Mouse (Mus musculus): ENCODE measurements around the gene Klf2. TPM values are rescaled to one million over a fixed set of nuclear protein-coding genes. Genes with fewer than 3 reads are reported as not detected.

Gene Klf2
- total and polyA plus RNA-seq, 3 experiments: 0.12 to 1.4 TPM; not detected in 1

DNA sequence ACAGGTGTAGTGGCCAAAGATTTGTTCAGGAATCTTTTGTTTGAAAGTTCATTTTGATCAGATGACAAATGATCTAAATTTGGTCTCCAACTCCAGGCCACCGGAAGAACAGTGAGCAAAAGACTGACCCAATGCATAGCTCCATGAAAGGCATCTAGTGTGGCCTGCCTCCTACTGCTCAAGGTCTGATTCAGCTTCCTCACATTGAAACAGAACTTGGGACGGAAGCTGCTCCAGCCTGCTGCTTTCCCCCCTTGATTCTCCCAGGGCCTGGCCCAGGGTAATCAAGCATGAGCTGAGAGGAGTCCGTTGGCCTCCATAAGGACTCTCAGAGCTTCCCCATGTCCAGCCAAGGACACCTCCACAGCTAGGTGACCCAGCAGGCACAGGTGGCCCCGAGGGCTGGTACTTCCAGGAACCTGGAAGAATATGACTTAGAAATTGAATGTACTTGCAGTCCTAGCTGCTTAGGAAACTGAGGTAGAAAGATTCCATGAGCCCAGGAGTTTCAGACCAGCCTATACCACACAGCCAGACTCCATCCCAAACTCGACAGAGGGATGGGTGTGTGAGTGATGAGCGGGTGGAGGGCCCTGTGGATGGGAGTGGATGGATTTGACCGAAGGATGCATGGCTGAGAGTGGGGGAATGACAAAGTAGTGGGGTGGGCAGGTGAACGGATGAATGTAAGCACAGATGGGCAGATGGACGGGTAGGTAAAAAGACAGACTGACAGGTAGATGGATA is 18.0 kb upstream of the Klf2 start:
- H3K27me3 ChIP-seq (replicated peaks): no peaks in the 10 kb centered on the region
- dilution Hi-C loops (cut with MboI; ENCODE audit: extremely low pct_ligation_motif_present, extremely low pct_unique_long_range_greater_than_20kb, low sequenced_read_pairs): no loop called here
- H3K27ac ChIP-seq (ENCODE audit: insufficient read depth, low read depth): no peak overlapping the region
- no peaks in the 10 kb centered on the region for H3K79me2 ChIP-seq (replicated peaks; ENCODE audit: control insufficient read depth, extremely low read depth, insufficient read depth, poor library complexity, severe bottlenecking)
- peaks cover 7 to 19% of the 10 kb centered on the region in 2 experiments for H3K4me1 ChIP-seq (ENCODE audit: control insufficient read depth in 1 of 2, insufficient read depth in 2 of 2)
- H3K9ac ChIP-seq (ENCODE audit: insufficient read depth, low read depth): no peak overlapping the region
- H3K9me3 ChIP-seq (replicated peaks; ENCODE audit: low read length): no peaks in the 10 kb centered on the region
- in situ Hi-C loops (cut with MboI; ENCODE audit: low pct_ligation_motif_present, low pct_unique_long_range_greater_than_20kb, low sequenced_read_pairs): no loop called here
- H3K4me2 ChIP-seq (ENCODE audit: insufficient read depth, low read depth, poor library complexity, severe bottlenecking): no peak overlapping the region
- H3K36me3 ChIP-seq (replicated peaks in 1 of 2; ENCODE audit: control insufficient read depth in 1 of 2, insufficient read depth in 1 of 2, low read length in 1 of 2): no peaks in the 10 kb centered on the region
- TF ChIP-seq TCF12 (IDR thresholded peaks at IDR 0.05; ENCODE audit: low read depth, low read length) (no peak), MAZ (IDR thresholded peaks at IDR 0.05; ENCODE audit: low read depth, low read length) (no peak), BHLHE40 (IDR thresholded peaks at IDR 0.05; ENCODE audit: low read depth, low read length) (no peak), USF1 (IDR thresholded peaks at IDR 0.05; ENCODE audit: low read depth, low read length) (no peak), ETS1 (conservative IDR thresholded peaks at IDR 0.05; ENCODE audit: low read depth, low read length) (no peak), UBTF (IDR thresholded peaks at IDR 0.05; ENCODE audit: low read depth, low read length) (no peak), ZNF384 (IDR thresholded peaks at IDR 0.05; ENCODE audit: low read depth, low read length) (no peak), ELF1 (IDR thresholded peaks at IDR 0.05; ENCODE audit: low read depth, low read length) (no peak), ZKSCAN1 (IDR thresholded peaks at IDR 0.05; ENCODE audit: borderline replicate concordance, low read depth, low read length) (no peak), NELFE (IDR thresholded peaks at IDR 0.05; ENCODE audit: low read depth, low read length) (no peak), SIN3A (IDR thresholded peaks at IDR 0.05; ENCODE audit: low read length) (no peak), MAFK (IDR thresholded peaks at IDR 0.05; ENCODE audit: insufficient replicate concordance, low read length) (no peak)
- no peak overlapping the region for H3K4me3 ChIP-seq (replicated peaks in 1 of 3; ENCODE audit: low read depth in 2 of 3, low read length in 2 of 3, poor library complexity in 1 of 3)
- no peak for DNase-seq (ENCODE audit: extremely low read depth)

DNA sequence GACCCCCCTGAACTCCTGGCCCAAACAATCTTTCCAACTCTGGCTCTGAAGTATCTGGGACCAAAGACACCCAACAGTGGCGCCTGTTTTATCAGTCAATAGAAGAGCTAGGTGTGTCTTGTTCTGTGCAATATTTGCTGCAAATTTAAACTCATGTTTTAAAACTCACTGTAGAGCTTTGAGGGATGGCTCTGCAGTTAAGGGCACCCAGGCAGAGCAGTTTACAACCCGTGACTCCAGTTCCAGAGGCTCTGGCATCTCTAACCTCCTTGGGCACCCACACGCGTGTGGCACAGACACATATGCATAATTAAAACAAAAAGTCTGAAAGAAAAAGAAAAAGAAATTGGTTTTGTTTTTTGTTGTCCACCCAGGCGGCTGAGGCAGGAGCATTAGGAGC is 17.3 kb upstream of the Klf2 start:
- H3K27me3 ChIP-seq (replicated peaks): no peaks in the 10 kb centered on the region
- no peak overlapping the region for H3K4me2 ChIP-seq (ENCODE audit: insufficient read depth, low read depth, poor library complexity, severe bottlenecking)
- dilution Hi-C loops (cut with MboI; ENCODE audit: extremely low pct_ligation_motif_present, extremely low pct_unique_long_range_greater_than_20kb, low sequenced_read_pairs) (no loop called here), in situ Hi-C loops (cut with MboI; ENCODE audit: low pct_ligation_motif_present, low pct_unique_long_range_greater_than_20kb, low sequenced_read_pairs) (no loop called here)
- H3K27ac ChIP-seq (ENCODE audit: insufficient read depth, low read depth): no peak overlapping the region
- H3K4me3 ChIP-seq (replicated peaks in 1 of 3; ENCODE audit: low read depth in 2 of 3, low read length in 2 of 3, poor library complexity in 1 of 3): no peak overlapping the region
- peaks cover 7 to 18% of the 10 kb centered on the region in 2 experiments for H3K4me1 ChIP-seq (ENCODE audit: control insufficient read depth in 1 of 2, insufficient read depth in 2 of 2)
- H3K36me3 ChIP-seq (replicated peaks in 1 of 2; ENCODE audit: control insufficient read depth in 1 of 2, insufficient read depth in 1 of 2, low read length in 1 of 2): no peaks in the 10 kb centered on the region
- no peak for DNase-seq (ENCODE audit: extremely low read depth)
- H3K9ac ChIP-seq (ENCODE audit: insufficient read depth, low read depth): no peak overlapping the region
- H3K79me2 ChIP-seq (replicated peaks; ENCODE audit: control insufficient read depth, extremely low read depth, insufficient read depth, poor library complexity, severe bottlenecking): no peaks in the 10 kb centered on the region
- no peak for TF ChIP-seq PAX5 (IDR thresholded peaks at IDR 0.05; ENCODE audit: low read length)
- no peak for TF ChIP-seq MAX (IDR thresholded peaks at IDR 0.05; ENCODE audit: low read length)
- no peaks in the 10 kb centered on the region for H3K9me3 ChIP-seq (replicated peaks; ENCODE audit: low read length)

Measured in CH12.LX (cell line).